Mouse (Mus musculus) hindbrain, postnatal 0 days (tissue): ENCODE data around the gene Lims1. TPM values are rescaled to one million over a fixed set of nuclear protein-coding genes. Genes with fewer than 3 reads are reported as not detected.

Source experiments
- ATAC-seq: fragments of 200-750 bp; cut with Nextera tagmentation; 2 replicates; pipeline ENCODE4 v1.8.0; 2017; ENCODE audit warnings: mild to moderate bottlenecking, moderate TSS enrichment, moderate library complexity
- DNase-seq: peaks from one replicate; pipeline ENCODE4 v3.0.0-alpha.2; 2015; ENCODE audit warnings: low spot score
- H3K27ac ChIP-seq: fragments of 300-500 bp; sonication (generic); 2 replicates; pipeline ENCODE4 v1.5.1; 2014; ENCODE audit warnings: mild to moderate bottlenecking
- H3K27me3 ChIP-seq: fragments of 300-500 bp; sonication (generic); 2 replicates; pipeline ENCODE4 v1.6.1; 2014; ENCODE audit warnings: low read length, mixed read lengths; ENCODE audit not compliant: insufficient read depth
- H3K36me3 ChIP-seq: fragments of 300-500 bp; sonication (generic); 2 replicates; pipeline ENCODE4 v1.6.1; 2014; ENCODE audit warnings: low read length, mixed read lengths; ENCODE audit not compliant: insufficient read depth
- H3K4me1 ChIP-seq: fragments of 300-500 bp; sonication (generic); 2 replicates; pipeline ENCODE4 v1.6.1; 2014; ENCODE audit warnings: antibody characterized with exemption, low read length, mixed read lengths; ENCODE audit not compliant: insufficient read depth
- H3K4me2 ChIP-seq: fragments of 300-500 bp; sonication (generic); 2 replicates; pipeline ENCODE4 v1.6.1; 2014; ENCODE audit warnings: low read depth, mild to moderate bottlenecking, low read length, moderate library complexity, mixed read lengths
- H3K4me3 ChIP-seq: fragments of 300-500 bp; sonication (generic); 2 replicates; pipeline ENCODE4 v1.5.1; 2014; ENCODE audit warnings: low read length
- H3K9ac ChIP-seq: fragments of 300-500 bp; sonication (generic); replicated peaks from 2 replicates; pipeline ENCODE4 v1.6.1; 2014; ENCODE audit warnings: mild to moderate bottlenecking, low read length, moderate library complexity, mixed read lengths
- H3K9me3 ChIP-seq: fragments of 300-500 bp; sonication (generic); 2 replicates; pipeline ENCODE4 v1.6.1; 2016; ENCODE audit warnings: low read length, mixed read lengths
- CTCF ChIP-seq: IDR thresholded peaks from 2 replicates; pipeline ENCODE4 v1.5.1; 2016; ENCODE audit warnings: antibody characterized with exemption, control low read depth, low read depth
- WGBS: fragments of 180-500 bp; shearing (Covaris S2); extraction: QIAGEN DNeasy Blood & Tissue Kit; methylation state at CpG from one replicate; pipeline ENCODE4 v1.1.7; 2014; 5-methylcytosine and 5-hydroxymethylcytosine counted together
- polyA plus RNA-seq: library from polyadenylated mRNA; unstranded; fragments of >200 nt; fragmentation: Nextera tagmentation; extraction: Ambion mirVana; gene quantifications from 2 replicates; pipeline ENCODE4 v1.2.1, GENCODE M21; 2015
- total RNA-seq: library from RNA; depleted of rRNA; stranded (reverse); fragments of >200 nt; gene quantifications from 2 replicates; pipeline ENCODE4 v1.2.3, GENCODE M21; 2014

The Lims1 gene
- total and polyA plus RNA-seq, 2 experiments from 2014 or later, result 38.5 to 55.7 TPM

- Histone ChIP-seq H3K9me3 (no peaks in the 10 kb centered on the region), H3K27me3 (no peaks in the 10 kb centered on the region), H3K4me3 (no peak overlapping the region), H3K4me2 (no peak overlapping the region), H3K36me3 (no peaks in the 10 kb centered on the region), H3K4me1 (peaks cover 9% of the 10 kb centered on the region; the same call in 1 of the 2 replicates), H3K9ac (no peak overlapping the region), H3K27ac (no peak overlapping the region)
- DNase-seq (no peak), ATAC-seq (no peak)
- no peak for TF ChIP-seq CTCF
- 64% methylated on average over 3 of the region's 3 CpGs for WGBS
Observed at GRCm38 (mm10) chr10:58389151-58389550, 65.9 kb downstream of the Lims1 start.

DNA sequence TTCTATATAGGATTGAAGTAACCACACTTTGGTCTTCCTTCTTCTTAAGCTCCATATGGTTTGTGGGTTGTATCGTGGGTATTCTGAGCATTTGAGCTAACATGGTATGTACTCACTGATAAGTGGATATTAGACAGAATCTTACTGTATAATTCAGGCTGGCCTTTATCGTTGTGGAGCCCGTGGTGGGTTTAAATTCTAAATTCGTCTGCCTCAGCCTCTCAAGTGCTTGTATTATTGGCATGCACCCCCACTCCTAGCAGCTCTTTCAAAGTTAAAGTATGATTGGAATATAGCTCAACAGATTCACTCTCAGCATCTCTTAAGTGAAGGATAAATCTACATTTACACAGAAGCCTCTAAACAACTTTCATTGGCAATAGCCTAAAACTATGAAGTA is 69.2 kb downstream of the Lims1 start:
- Histone ChIP-seq H3K4me3 (no peak overlapping the region), H3K4me1 (0 out of 2 replicates have a peak, but pooled peaks cover 5% of the 10 kb centered on the region)

DNA sequence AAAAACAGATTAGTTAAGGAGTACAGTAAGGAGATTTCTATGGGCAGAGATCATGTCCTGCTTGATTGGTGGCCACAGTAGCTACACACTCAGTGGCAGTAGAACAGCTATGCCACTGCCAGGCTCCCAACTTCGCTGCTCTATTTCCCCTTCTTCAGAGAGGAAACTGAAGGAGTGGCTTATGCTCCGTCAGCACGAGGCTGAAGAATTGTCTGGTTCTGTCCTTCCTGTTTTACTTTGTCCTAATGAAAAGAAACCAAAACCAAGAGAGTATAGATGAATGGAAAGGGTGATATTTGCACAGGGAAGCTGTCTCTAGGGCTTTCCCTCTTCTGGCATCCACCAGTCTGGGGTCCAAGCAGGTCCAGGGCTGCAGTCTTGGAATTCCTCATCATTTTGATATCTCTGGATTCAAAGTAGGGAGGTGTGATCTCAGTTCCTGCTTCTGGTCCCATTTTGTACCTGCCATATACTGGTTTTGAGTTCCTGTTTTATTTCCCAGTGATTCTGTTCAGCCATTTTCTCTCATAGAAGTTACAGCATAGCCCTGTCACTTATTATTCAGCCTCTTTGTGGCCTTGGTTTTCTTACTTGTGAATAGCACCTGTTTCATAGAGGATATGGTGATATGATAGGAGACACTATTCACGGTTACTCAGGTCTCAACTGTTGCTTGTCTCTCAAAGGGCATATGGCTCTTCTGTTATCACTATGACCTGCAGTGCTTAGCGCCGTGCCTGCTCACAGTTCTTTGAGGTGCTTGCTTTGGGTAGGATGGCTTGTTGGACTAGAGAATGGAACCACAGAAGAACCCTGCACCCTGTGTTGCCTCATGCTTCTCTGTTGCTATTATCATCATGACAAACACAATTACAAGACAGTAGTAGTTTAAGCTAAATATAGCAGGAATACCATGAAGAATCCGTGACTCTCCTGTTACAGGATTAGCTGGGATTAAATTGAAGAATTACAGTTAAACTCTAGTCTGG is 70.1 kb downstream of the Lims1 start:
- Histone ChIP-seq H3K4me2 (no peak overlapping the region), H3K27me3 (no peaks in the 10 kb centered on the region), H3K27ac (no peak overlapping the region), H3K9ac (no peak overlapping the region), H3K9me3 (no peaks in the 10 kb centered on the region), H3K36me3 (no peaks in the 10 kb centered on the region), H3K4me1 (0 out of 2 replicates have a peak, but pooled peaks cover 5% of the 10 kb centered on the region), H3K4me3 (no peak overlapping the region)
- WGBS, result 87% methylated on average over 7 of the region's 7 CpGs
- DNase-seq, result no peak
- TF ChIP-seq CTCF, result no peak
- no peak for ATAC-seq

More for the DNA sequence above, 69.2 kb downstream of the Lims1 start:
- no peaks in the 10 kb centered on the region for H3K36me3 ChIP-seq
- ATAC-seq (no peak), DNase-seq (no peak)
- no peak for TF ChIP-seq CTCF
- H3K9ac ChIP-seq, result no peak overlapping the region
- H3K27me3 ChIP-seq, result no peaks in the 10 kb centered on the region
- no peaks in the 10 kb centered on the region for H3K9me3 ChIP-seq
- WGBS, result 86% methylated on average over 4 of the region's 4 CpGs
- H3K27ac ChIP-seq, result no peak overlapping the region
- H3K4me2 ChIP-seq, result no peak overlapping the region

DNA sequence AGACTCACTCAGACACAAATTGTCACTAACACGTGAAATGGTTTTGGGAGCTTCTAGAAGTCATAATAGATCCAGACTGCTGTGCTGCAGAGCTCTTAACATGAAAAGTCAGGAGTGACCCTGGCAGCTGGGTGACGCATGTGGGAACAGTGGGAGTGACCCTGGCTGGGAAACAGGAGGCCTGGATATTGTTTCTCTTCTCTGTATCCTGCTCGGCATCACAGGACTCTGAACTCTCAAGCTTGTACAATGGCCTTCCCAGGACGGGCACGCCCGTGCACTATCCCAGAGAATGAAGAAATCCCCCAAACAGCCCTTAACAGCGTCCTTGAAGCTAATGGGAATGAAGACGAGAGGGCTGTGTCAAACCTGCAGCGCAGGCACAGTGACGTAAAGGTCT is 70.9 kb downstream of the Lims1 start:
- WGBS, result 59% methylated on average over 10 of the region's 10 CpGs
- H3K4me3 ChIP-seq, result no peak overlapping the region
- H3K9me3 ChIP-seq, result no peaks in the 10 kb centered on the region
- ATAC-seq (no peak), DNase-seq (no peak)
- H3K9ac ChIP-seq, result no peak overlapping the region
- no peak for TF ChIP-seq CTCF
- H3K4me1 ChIP-seq, result 0 out of 2 replicates have a peak, but pooled peaks cover 5% of the 10 kb centered on the region
- no peak overlapping the region for H3K4me2 ChIP-seq
- H3K27ac ChIP-seq, result no peak overlapping the region
- H3K36me3 ChIP-seq, result peaks cover 3% of the 10 kb centered on the region; the same call in 1 of the 2 replicates
- no peaks in the 10 kb centered on the region for H3K27me3 ChIP-seq

GRCm38 (mm10) chr10:58395315-58395714 is 72.0 kb downstream of the Lims1 start:
- Histone ChIP-seq H3K36me3 (peaks cover 5% of the 10 kb centered on the region; the same call in 1 of the 2 replicates), H3K9me3 (no peaks in the 10 kb centered on the region), H3K4me2 (no peak overlapping the region), H3K9ac (no peak overlapping the region), H3K4me1 (0 out of 2 replicates have a peak, but pooled peaks cover 5% of the 10 kb centered on the region), H3K27ac (no peak overlapping the region), H3K4me3 (no peak overlapping the region), H3K27me3 (no peaks in the 10 kb centered on the region)
- no peak for TF ChIP-seq CTCF
- DNase-seq (no peak), ATAC-seq (no peak)
- WGBS, result 96% methylated on average over 4 of the region's 4 CpGs

DNA sequence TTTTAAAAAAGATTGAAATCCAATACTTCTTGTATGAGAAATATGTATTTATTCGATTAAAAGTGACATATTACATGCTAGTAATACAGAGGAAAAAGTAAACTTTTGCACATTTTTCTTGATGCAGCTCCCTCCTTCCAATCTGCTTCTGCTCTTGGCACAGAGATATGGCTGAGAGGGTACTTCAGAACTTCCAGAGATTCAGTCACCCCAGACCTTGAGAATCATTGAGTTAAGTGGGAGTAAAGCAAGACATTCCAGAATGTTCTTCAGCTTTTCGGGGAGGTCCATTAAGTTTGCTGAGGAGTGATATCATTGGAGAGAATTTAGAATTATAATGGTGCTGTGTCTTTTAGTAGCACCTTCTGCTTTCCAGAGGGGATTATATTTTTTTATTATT is 72.5 kb downstream of the Lims1 start:
- H3K27me3 ChIP-seq, result no peaks in the 10 kb centered on the region
- H3K27ac ChIP-seq, result no peak overlapping the region
- H3K9me3 ChIP-seq, result no peaks in the 10 kb centered on the region
- WGBS, result 94% methylated on average over 2 of the region's 2 CpGs
- ATAC-seq (no peak), DNase-seq (no peak)
- H3K4me3 ChIP-seq, result no peak overlapping the region
- H3K9ac ChIP-seq, result no peak overlapping the region
- 0 out of 2 replicates have a peak, but pooled peaks cover 5% of the 10 kb centered on the region for H3K4me1 ChIP-seq
- peaks cover 5% of the 10 kb centered on the region; the same call in 1 of the 2 replicates for H3K36me3 ChIP-seq
- TF ChIP-seq CTCF, result no peak
- H3K4me2 ChIP-seq, result no peak overlapping the region
